Comparison of ENCODE assay signal across 8 mouse cellular contexts in genomic region chr11:53301167-53301515, GRCm38 (mm10). TPM values are rescaled to one million over a fixed set of nuclear protein-coding genes. Genes with fewer than 3 reads are reported as not detected.
DNase-seq lines count a peak whose midpoint lies in the region; ATAC-seq and TF ChIP-seq lines count a peak whose summit lies in the region.

No protein-coding gene starts in this region.

- DNase-seq in heart, embryonic 10.5 days (ENCODE audit: low spot score): no peak
- DNase-seq in heart, adult 18-20 months: no peak
- no peak for DNase-seq in G1E (ENCODE audit: low spot score)
- DNase-seq in hindbrain, embryonic 14.5 days (ENCODE audit: low spot score): no peak
- DNase-seq in gastrocnemius, adult 8-10 months (ENCODE audit: low spot score in 2 of 2): no peak
- DNase-seq in spleen, postnatal 14 days (ENCODE audit: low spot score in 2 of 2): no peak
- no peak for DNase-seq in urinary bladder, postnatal 14 days (ENCODE audit: low spot score)

- peak overlapping the region; percentile 98 for H3K4me3 ChIP-seq in heart, embryonic 10.5 days
- H3K4me3 ChIP-seq in G1E (ENCODE audit: low read depth, low read length): peak overlapping the region; percentile 97; the same call in 1 of the 2 replicates
- H3K4me3 ChIP-seq in hindbrain, embryonic 14.5 days (replicated peaks; ENCODE audit: low read length): peak overlapping the region; percentile 93
- peak overlapping the region; percentile 97 for H3K4me3 ChIP-seq in megakaryocyte, embryonic 14.5 days (replicated peaks)

- H3K4me2 ChIP-seq in hindbrain, embryonic 14.5 days (replicated peaks): peak overlapping the region; percentile 81

- ATAC-seq in G1E (ENCODE audit: extremely low read depth, insufficient number of reproducible peaks, low FRiP score, poor library complexity, severe bottlenecking): no peak
- no peak for ATAC-seq in hindbrain, embryonic 14.5 days (ENCODE audit: low FRiP score)

- peak overlapping the region; percentile 98 for H3K27ac ChIP-seq in heart, embryonic 10.5 days
- H3K27ac ChIP-seq in hindbrain, embryonic 14.5 days: peak overlapping the region; percentile 95

- no peaks in the 10 kb centered on the region for H3K27me3 ChIP-seq in heart, embryonic 10.5 days (ENCODE audit: insufficient read depth, poor library complexity, severe bottlenecking)
- no peaks in the 10 kb centered on the region for H3K27me3 ChIP-seq in G1E (ENCODE audit: insufficient read depth, low read length)
- H3K27me3 ChIP-seq in hindbrain, embryonic 14.5 days (ENCODE audit: control insufficient read depth, insufficient read depth, low read length): no peaks in the 10 kb centered on the region
- no peaks in the 10 kb centered on the region for H3K27me3 ChIP-seq in megakaryocyte, embryonic 14.5 days (replicated peaks)

- 61% methylated on average over 9 of the region's 9 CpGs for WGBS in heart, embryonic 10.5 days
- WGBS in hindbrain, embryonic 14.5 days: 61% methylated on average over 9 of the region's 9 CpGs

- H3K36me3 ChIP-seq in heart, embryonic 10.5 days: peaks cover 14% of the 10 kb centered on the region; the same call in 1 of the 2 replicates
- H3K36me3 ChIP-seq in G1E (replicated peaks): peaks cover 28% of the 10 kb centered on the region
- no peaks in the 10 kb centered on the region for H3K36me3 ChIP-seq in hindbrain, embryonic 14.5 days (replicated peaks; ENCODE audit: control insufficient read depth, insufficient read depth)
- H3K36me3 ChIP-seq in megakaryocyte, embryonic 14.5 days (replicated peaks; ENCODE audit: low read length): peaks cover 20% of the 10 kb centered on the region

- no peaks in the 10 kb centered on the region for H3K9me3 ChIP-seq in heart, embryonic 10.5 days
- H3K9me3 ChIP-seq in G1E (replicated peaks): no peaks in the 10 kb centered on the region
- H3K9me3 ChIP-seq in hindbrain, embryonic 14.5 days (ENCODE audit: control insufficient read depth, low read length): no peaks in the 10 kb centered on the region
- H3K9me3 ChIP-seq in megakaryocyte, embryonic 14.5 days: no peaks in the 10 kb centered on the region

- peak overlapping the region; percentile 65 for H3K9ac ChIP-seq in hindbrain, embryonic 14.5 days

- peaks cover 23% of the 10 kb centered on the region for H3K4me1 ChIP-seq in heart, embryonic 10.5 days
- peaks cover 42% of the 10 kb centered on the region for H3K4me1 ChIP-seq in G1E (ENCODE audit: insufficient read depth, low read depth, low read length)
- H3K4me1 ChIP-seq in hindbrain, embryonic 14.5 days (replicated peaks; ENCODE audit: control insufficient read depth, insufficient read depth, low read length): peaks cover 28% of the 10 kb centered on the region
- peaks cover 45% of the 10 kb centered on the region for H3K4me1 ChIP-seq in megakaryocyte, embryonic 14.5 days

- no peak for TF ChIP-seq CTCF in G1E (IDR thresholded peaks at IDR 0.05; ENCODE audit: low read depth, low read length)

RNA-seq across cellular contexts. Expression of gene Hspa4, which starts 0.9 kb away (rescaled TPM):
- polyA plus RNA-seq in heart, embryonic 10.5 days (2016; fragmentation: Nextera tagmentation; extraction: Ambion mirVana): 98.3 and 109 TPM in 2 replicates
- 100 to 1,000 TPM; 121 to 131 TPM for total RNA-seq in heart, adult 18-20 months (2021)
- 279 and 280 TPM in 2 replicates for total RNA-seq in G1E (2014; fragmentation: Nextera tagmentation)
- 327 and 391 TPM in 2 replicates for total RNA-seq in G1E (2017)
- polyA plus RNA-seq in G1E (2012): 55.9 and 57.1 TPM in 2 replicates
- polyA plus RNA-seq in hindbrain, embryonic 14.5 days (2014; fragmentation: Nextera tagmentation; extraction: Ambion mirVana): 51.5 and 52.7 TPM in 2 replicates
- polyA plus RNA-seq in megakaryocyte, embryonic 14.5 days (2012; ENCODE audit: insufficient read depth, low replicate concordance): 16.7 and 34.7 TPM in 2 replicates
- 10 to 100 TPM; 68.4 to 86.4 (median 78.9) TPM for total RNA-seq in gastrocnemius, adult 8-10 months (2022)

RNA-seq across cellular contexts. Expression of gene Zcchc10, which starts 23.3 kb away (rescaled TPM):
- polyA plus RNA-seq in heart, embryonic 10.5 days (2016; fragmentation: Nextera tagmentation; extraction: Ambion mirVana): 19.2 and 21.9 TPM in 2 replicates
- 1 to 10 TPM; 6.1 to 6.6 TPM for total RNA-seq in heart, adult 18-20 months (2021)
- total RNA-seq in G1E (2014; fragmentation: Nextera tagmentation) (22.6 and 30.5 TPM in 2 replicates), G1E (2017) (5.1 and 8.8 TPM in 2 replicates)
- 2.6 and 2.8 TPM in 2 replicates for polyA plus RNA-seq in G1E (2012)
- polyA plus RNA-seq in hindbrain, embryonic 14.5 days (2014; fragmentation: Nextera tagmentation; extraction: Ambion mirVana): 13.9 and 14.9 TPM in 2 replicates
- 1.5 and 1.9 TPM in 2 replicates for polyA plus RNA-seq in megakaryocyte, embryonic 14.5 days (2012; ENCODE audit: insufficient read depth, low replicate concordance)
- total RNA-seq in gastrocnemius, adult 8-10 months (2022): 10 to 100 TPM in 1 of 4 experiments, 1 to 10 TPM in 3; 5.1 to 11.2 (median 6.2) TPM

RNA-seq across cellular contexts. Expression of gene Aff4, which starts 49.5 kb away (rescaled TPM):
- polyA plus RNA-seq in heart, embryonic 10.5 days (2016; fragmentation: Nextera tagmentation; extraction: Ambion mirVana): 30.5 and 36.7 TPM in 2 replicates
- 10 to 100 TPM; 50.8 to 83.3 TPM for total RNA-seq in heart, adult 18-20 months (2021)
- 246 and 249 TPM in 2 replicates for total RNA-seq in G1E (2014; fragmentation: Nextera tagmentation)
- 66.4 and 86.2 TPM in 2 replicates for total RNA-seq in G1E (2017)
- 3.4 and 4.5 TPM in 2 replicates for polyA plus RNA-seq in G1E (2012)
- polyA plus RNA-seq in hindbrain, embryonic 14.5 days (2014; fragmentation: Nextera tagmentation; extraction: Ambion mirVana): 80.1 and 90.6 TPM in 2 replicates
- 1.2 and 2.3 TPM in 2 replicates for polyA plus RNA-seq in megakaryocyte, embryonic 14.5 days (2012; ENCODE audit: insufficient read depth, low replicate concordance)
- total RNA-seq in gastrocnemius, adult 8-10 months (2022): 100 to 1,000 TPM in 1 of 4 experiments, 10 to 100 TPM in 3; 72.4 to 108 (median 78.6) TPM
